Mouse (Mus musculus): Measurements from ENCODE around the gene Sipa1l3. TPM values are rescaled to one million over a fixed set of nuclear protein-coding genes. Genes with fewer than 3 reads are reported as not detected.

Gene Sipa1l3
- polyA plus RNA-seq, 2 experiments, result 16.2 to 39.0 TPM

GRCm38 (mm10) chr7:29279261-29279660, 239.2 kb downstream of the Sipa1l3 start:
- no peaks in the 10 kb centered on the region; the same call in 1 of the 2 replicates for H3K36me3 ChIP-seq (ENCODE audit: control insufficient read depth, insufficient read depth, low read length)
- H3K27ac ChIP-seq (replicated peaks; ENCODE audit: low read depth, low read length), result no peak overlapping the region
- H3K27me3 ChIP-seq (ENCODE audit: control insufficient read depth, insufficient read depth, low read length), result no peaks in the 10 kb centered on the region
- TF ChIP-seq POLR2A (IDR thresholded peaks at IDR 0.05; ENCODE audit: borderline replicate concordance, extremely low read depth, insufficient read depth, insufficient read length), result no peak
- H3K9me3 ChIP-seq (ENCODE audit: control insufficient read depth, low read length), result no peaks in the 10 kb centered on the region
- ATAC-seq (ENCODE audit: low FRiP score, low read depth) (no peak), DNase-seq (ENCODE audit: low spot score) (no peak)
- no peak overlapping the region for H3K4me2 ChIP-seq (replicated peaks; ENCODE audit: low read depth, low read length, severe bottlenecking)
- peaks cover 9% of the 10 kb centered on the region; the same call in 1 of the 2 replicates for H3K4me1 ChIP-seq (ENCODE audit: control insufficient read depth, insufficient read depth, low read length)
- no peak overlapping the region for H3K9ac ChIP-seq (ENCODE audit: low read depth, low read length, severe bottlenecking)
- no peak overlapping the region for H3K4me3 ChIP-seq (replicated peaks; ENCODE audit: low read length)

- Histone ChIP-seq H3K4me1 (ENCODE audit: control insufficient read depth, insufficient read depth, low read length) (peaks cover 15% of the 10 kb centered on the region; the same call in 1 of the 2 replicates), H3K9me3 (ENCODE audit: control insufficient read depth, low read length) (no peaks in the 10 kb centered on the region), H3K9ac (ENCODE audit: low read depth, low read length, severe bottlenecking) (no peak overlapping the region), H3K36me3 (ENCODE audit: control insufficient read depth, insufficient read depth, low read length) (no peaks in the 10 kb centered on the region; the same call in 1 of the 2 replicates), H3K27ac (replicated peaks; ENCODE audit: low read depth, low read length) (no peak overlapping the region), H3K4me2 (replicated peaks; ENCODE audit: low read depth, low read length, severe bottlenecking) (no peak overlapping the region), H3K4me3 (replicated peaks; ENCODE audit: low read length) (no peak overlapping the region), H3K27me3 (ENCODE audit: control insufficient read depth, insufficient read depth, low read length) (no peaks in the 10 kb centered on the region)
- ATAC-seq (ENCODE audit: low FRiP score, low read depth) (no peak), DNase-seq (ENCODE audit: low spot score) (no peak)
- no peak for TF ChIP-seq POLR2A (IDR thresholded peaks at IDR 0.05; ENCODE audit: borderline replicate concordance, extremely low read depth, insufficient read depth, insufficient read length)
- WGBS, result 81% methylated on average over 4 of the region's 4 CpGs
Observed at GRCm38 (mm10) chr7:29277510-29277909, 240.9 kb downstream of the Sipa1l3 start.

- TF ChIP-seq POLR2A (IDR thresholded peaks at IDR 0.05; ENCODE audit: borderline replicate concordance, extremely low read depth, insufficient read depth, insufficient read length), result no peak
- H3K9ac ChIP-seq (ENCODE audit: low read depth, low read length, severe bottlenecking), result no peak overlapping the region
- H3K27me3 ChIP-seq (ENCODE audit: control insufficient read depth, insufficient read depth, low read length), result no peaks in the 10 kb centered on the region
- H3K27ac ChIP-seq (replicated peaks; ENCODE audit: low read depth, low read length), result no peak overlapping the region
- DNase-seq (ENCODE audit: low spot score) (peak; percentile 73), ATAC-seq (ENCODE audit: low FRiP score, low read depth) (no peak)
- WGBS, result 22% methylated on average over 5 of the region's 5 CpGs
- no peaks in the 10 kb centered on the region; the same call in 1 of the 2 replicates for H3K36me3 ChIP-seq (ENCODE audit: control insufficient read depth, insufficient read depth, low read length)
- H3K4me3 ChIP-seq (replicated peaks; ENCODE audit: low read length), result no peak overlapping the region
- peaks cover 17% of the 10 kb centered on the region for H3K4me1 ChIP-seq (ENCODE audit: control insufficient read depth, insufficient read depth, low read length)
- no peaks in the 10 kb centered on the region for H3K9me3 ChIP-seq (ENCODE audit: control insufficient read depth, low read length)
- H3K4me2 ChIP-seq (replicated peaks; ENCODE audit: low read depth, low read length, severe bottlenecking), result no peak overlapping the region
Observed at GRCm38 (mm10) chr7:29276715-29277114, 241.7 kb downstream of the Sipa1l3 start.

- Histone ChIP-seq H3K27me3 (ENCODE audit: control insufficient read depth, insufficient read depth, low read length) (no peaks in the 10 kb centered on the region), H3K4me3 (replicated peaks; ENCODE audit: low read length) (no peak overlapping the region), H3K27ac (replicated peaks; ENCODE audit: low read depth, low read length) (0 out of 2 replicates have a peak overlapping the region, but pooled peaks have one; percentile 48), H3K9ac (ENCODE audit: low read depth, low read length, severe bottlenecking) (no peak overlapping the region), H3K36me3 (ENCODE audit: control insufficient read depth, insufficient read depth, low read length) (no peaks in the 10 kb centered on the region), H3K4me1 (ENCODE audit: control insufficient read depth, insufficient read depth, low read length) (peaks cover 17% of the 10 kb centered on the region), H3K9me3 (ENCODE audit: control insufficient read depth, low read length) (no peaks in the 10 kb centered on the region), H3K4me2 (replicated peaks; ENCODE audit: low read depth, low read length, severe bottlenecking) (no peak overlapping the region)
- ATAC-seq (ENCODE audit: low FRiP score, low read depth), result no peak
- no peak for TF ChIP-seq POLR2A (IDR thresholded peaks at IDR 0.05; ENCODE audit: borderline replicate concordance, extremely low read depth, insufficient read depth, insufficient read length)
- WGBS, result 55% methylated on average over 8 of the region's 8 CpGs
- DNase-seq (ENCODE audit: low spot score), result no peak
Observed at GRCm38 (mm10) chr7:29271687-29272465, 246.6 kb downstream of the Sipa1l3 start.

GRCm38 (mm10) chr7:29270445-29270844, 248.0 kb downstream of the Sipa1l3 start:
- Histone ChIP-seq H3K27me3 (ENCODE audit: control insufficient read depth, insufficient read depth, low read length) (no peaks in the 10 kb centered on the region), H3K4me2 (replicated peaks; ENCODE audit: low read depth, low read length, severe bottlenecking) (no peak overlapping the region), H3K9ac (ENCODE audit: low read depth, low read length, severe bottlenecking) (no peak overlapping the region), H3K36me3 (ENCODE audit: control insufficient read depth, insufficient read depth, low read length) (no peaks in the 10 kb centered on the region), H3K4me3 (replicated peaks; ENCODE audit: low read length) (no peak overlapping the region), H3K27ac (replicated peaks; ENCODE audit: low read depth, low read length) (no peak overlapping the region), H3K9me3 (ENCODE audit: control insufficient read depth, low read length) (no peaks in the 10 kb centered on the region), H3K4me1 (ENCODE audit: control insufficient read depth, insufficient read depth, low read length) (peaks cover 22% of the 10 kb centered on the region)
- WGBS, result 80% methylated on average over 4 of the region's 4 CpGs
- DNase-seq (ENCODE audit: low spot score) (no peak), ATAC-seq (ENCODE audit: low FRiP score, low read depth) (no peak)
- no peak for TF ChIP-seq POLR2A (IDR thresholded peaks at IDR 0.05; ENCODE audit: borderline replicate concordance, extremely low read depth, insufficient read depth, insufficient read length)

Other genes starting within 250 kb of the Sipa1l3 start
- 88.7 and 95.3 TPM in 2 replicates for gene Spint2, start 236.7 kb downstream of the Sipa1l3 start, polyA plus RNA-seq (2012; rRNA removed)
- gene Spint2, start 236.7 kb downstream of the Sipa1l3 start, polyA plus RNA-seq (2014; fragmentation: Nextera tagmentation; extraction: Ambion mirVana), result 149 and 160 TPM in 2 replicates
- gene Ppp1r14a, start 229.3 kb downstream of the Sipa1l3 start, polyA plus RNA-seq (2012; rRNA removed), result 8.7 and 9.6 TPM in 2 replicates
- gene Ppp1r14a, start 229.3 kb downstream of the Sipa1l3 start, polyA plus RNA-seq (2014; fragmentation: Nextera tagmentation; extraction: Ambion mirVana), result 9.0 and 13.8 TPM in 2 replicates
- 10.6 and 10.7 TPM in 2 replicates for gene Dpf1, start 214.7 kb downstream of the Sipa1l3 start, polyA plus RNA-seq (2012; rRNA removed)
- 13.2 and 13.7 TPM in 2 replicates for gene Dpf1, start 214.7 kb downstream of the Sipa1l3 start, polyA plus RNA-seq (2014; fragmentation: Nextera tagmentation; extraction: Ambion mirVana)
- gene Catsperg2, start 208.4 kb upstream of the Sipa1l3 start, polyA plus RNA-seq (2012; rRNA removed), result 0.04 and 0.13 TPM in 2 replicates
- gene Catsperg2, start 208.4 kb upstream of the Sipa1l3 start, polyA plus RNA-seq (2014; fragmentation: Nextera tagmentation; extraction: Ambion mirVana), result not detected in 2 replicates
- gene Zfp84, start 249.9 kb upstream of the Sipa1l3 start, polyA plus RNA-seq (2012; rRNA removed), result 9.7 and 11.6 TPM in 2 replicates
- 14.0 and 15.8 TPM in 2 replicates for gene Zfp84, start 249.9 kb upstream of the Sipa1l3 start, polyA plus RNA-seq (2014; fragmentation: Nextera tagmentation; extraction: Ambion mirVana)

All from limb, embryonic 14.5 days (tissue).